Mouse (Mus musculus) erythroid progenitor cell, adult 5-6 weeks (primary cell): ENCODE measurements around the gene 2410004B18Rik. TPM values are rescaled to one million over a fixed set of nuclear protein-coding genes. Genes with fewer than 3 reads are reported as not detected.

Experiments
- ATAC-seq: replicated peaks from 2 replicates; pipeline ENCODE4 v1.8.0; 2016; ENCODE audit warnings: moderate number of reproducible peaks, mild to moderate bottlenecking, moderate TSS enrichment, inconsistent platforms; ENCODE audit not compliant: poor library complexity, low FRiP score, severe bottlenecking
- total RNA-seq, 2 experiments: library from RNA; stranded (forward) in 1 of 2; stranded (reverse) in 1 of 2; fragments of 150-400 nt in 1 of 2; fragments of 186-747, 209-891 nt in 1 of 2; gene quantifications; 2 replicates each; pipeline versions ENCODE4 v1.2.3 to v1.2.4; 2015 to 2017; ENCODE audit warnings: low replicate concordance in 2 of 2

2410004B18Rik gene
- total RNA-seq, 2 experiments from 2014 or later, result 11.3 to 27.7 TPM

- no peak for ATAC-seq
Measured at GRCm38 (mm10) chr3:145992796-145993195, 55.0 kb downstream of the 2410004B18Rik start.

- no peak for ATAC-seq
Measured at GRCm38 (mm10) chr3:145993481-145994201, 55.8 kb downstream of the 2410004B18Rik start.

Other genes with a start within 250 kb of the 2410004B18Rik start
- gene Ddah1, start 179.3 kb upstream of the 2410004B18Rik start, total RNA-seq (2015; ENCODE audit: low replicate concordance), result 0.72 TPM in 1 of 2 replicates, not detected in the other
- not detected in 2 replicates for gene Ddah1, start 179.3 kb upstream of the 2410004B18Rik start, total RNA-seq (2017; ENCODE audit: low replicate concordance)
- 13.4 and 31.7 TPM in 2 replicates for gene Bcl10, start 15.2 kb upstream of the 2410004B18Rik start, total RNA-seq (2015; ENCODE audit: low replicate concordance)
- gene Bcl10, start 15.2 kb upstream of the 2410004B18Rik start, total RNA-seq (2017; ENCODE audit: low replicate concordance), result 9.5 and 26.3 TPM in 2 replicates
- not detected in 2 replicates for gene Syde2, start 49.9 kb downstream of the 2410004B18Rik start, total RNA-seq (2015; ENCODE audit: low replicate concordance)
- 0.39 TPM in 1 of 2 replicates, not detected in the other for gene Syde2, start 49.9 kb downstream of the 2410004B18Rik start, total RNA-seq (2017; ENCODE audit: low replicate concordance)
- not detected in 2 replicates for gene Wdr63, start 170.1 kb downstream of the 2410004B18Rik start, total RNA-seq (2015; ENCODE audit: low replicate concordance)
- gene Wdr63, start 170.1 kb downstream of the 2410004B18Rik start, total RNA-seq (2017; ENCODE audit: low replicate concordance), result not detected in 2 replicates
- gene Mcoln3, start 179.4 kb downstream of the 2410004B18Rik start, total RNA-seq (2015; ENCODE audit: low replicate concordance), result not detected in 2 replicates
- gene Mcoln3, start 179.4 kb downstream of the 2410004B18Rik start, total RNA-seq (2017; ENCODE audit: low replicate concordance), result not detected in 2 replicates
- gene Mcoln2, start 211.8 kb downstream of the 2410004B18Rik start, total RNA-seq (2015; ENCODE audit: low replicate concordance), result 1.4 TPM in 1 of 2 replicates, not detected in the other
- gene Mcoln2, start 211.8 kb downstream of the 2410004B18Rik start, total RNA-seq (2017; ENCODE audit: low replicate concordance), result 1.9 and 6.5 TPM in 2 replicates